Mouse (Mus musculus): ENCODE results near the gene Psme2b.
"Not testable (repeated sequence)": the region's sequence is repeated elsewhere in the genome, so short reads cannot be mapped to it uniquely, and the experiment has no call there.

Psme2b gene

DNA sequence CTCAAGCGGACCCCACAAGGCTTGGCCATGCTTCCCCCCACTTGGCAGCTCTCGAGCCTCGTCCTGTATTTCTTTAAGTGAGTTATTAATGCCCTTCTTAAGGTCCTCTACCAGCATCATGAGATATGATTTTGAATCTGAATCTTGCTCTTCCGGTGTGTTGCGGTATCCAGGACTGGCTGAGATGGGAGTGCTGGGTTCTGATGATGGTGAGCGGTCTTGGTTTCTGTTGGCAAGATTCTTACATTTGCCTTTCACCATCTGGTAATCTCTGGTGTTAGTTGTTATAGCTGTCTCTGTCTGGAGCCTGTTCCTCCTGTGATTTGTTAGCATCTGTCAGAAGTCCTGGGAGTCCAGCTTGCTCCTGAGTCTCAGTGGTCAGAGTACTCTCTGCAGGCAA lies at the start of gene Psme2b:
Gene Psme2b, minus strand, starts transcription at position 101 of the 400 bp plus-strand sequence.
- not testable (repeated sequence) for DNase-seq (ENCODE audit: low spot score in 2 of 2)

DNA sequence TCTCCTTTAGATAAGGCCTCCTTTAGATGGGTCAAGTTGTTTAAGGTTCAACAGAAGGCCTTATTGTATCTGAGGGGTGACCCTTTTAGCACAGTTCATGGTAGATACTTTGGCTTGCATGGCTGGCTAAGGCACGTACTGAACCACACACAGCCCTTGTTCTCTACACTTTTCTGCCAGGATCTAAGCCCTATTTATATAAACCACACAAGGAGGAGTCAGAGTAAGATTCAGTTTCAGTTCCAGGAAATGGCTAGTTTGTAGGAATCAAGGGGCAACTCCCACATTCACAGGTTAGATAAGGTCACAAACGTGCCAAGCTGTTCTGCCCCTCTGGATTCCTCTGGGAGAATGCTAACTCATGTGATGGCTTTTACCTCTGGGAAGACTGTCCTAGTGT lies 48.0 kb upstream of the Psme2b start, which contains the start of gene Tgtp1:
Gene Tgtp1, minus strand, starts transcription at position 155 of the 400 bp plus-strand sequence.
- not testable (repeated sequence) for DNase-seq (ENCODE audit: low spot score in 2 of 2)

DNA sequence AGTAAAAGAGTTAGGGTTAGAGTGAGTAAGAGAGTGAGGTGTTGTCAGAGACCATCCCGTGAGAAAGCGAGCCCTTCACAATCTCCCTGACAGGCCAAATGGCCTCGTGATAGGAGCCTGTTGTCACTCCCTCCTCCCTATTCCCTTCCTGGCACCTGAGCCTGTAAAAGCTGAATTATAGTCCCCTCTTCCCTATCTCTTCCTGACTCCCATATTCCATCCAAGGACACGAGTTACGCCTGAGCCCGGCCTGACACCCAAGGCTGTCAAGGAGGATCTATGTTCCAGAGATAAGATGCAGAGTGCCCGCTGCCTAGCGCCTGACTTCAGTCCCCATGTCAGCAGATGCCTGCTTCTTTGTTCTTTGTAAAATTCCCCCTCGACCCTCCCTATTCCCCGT lies 47.3 kb upstream of the Psme2b start:
- not testable (repeated sequence) for DNase-seq (ENCODE audit: low spot score in 2 of 2)

DNA sequence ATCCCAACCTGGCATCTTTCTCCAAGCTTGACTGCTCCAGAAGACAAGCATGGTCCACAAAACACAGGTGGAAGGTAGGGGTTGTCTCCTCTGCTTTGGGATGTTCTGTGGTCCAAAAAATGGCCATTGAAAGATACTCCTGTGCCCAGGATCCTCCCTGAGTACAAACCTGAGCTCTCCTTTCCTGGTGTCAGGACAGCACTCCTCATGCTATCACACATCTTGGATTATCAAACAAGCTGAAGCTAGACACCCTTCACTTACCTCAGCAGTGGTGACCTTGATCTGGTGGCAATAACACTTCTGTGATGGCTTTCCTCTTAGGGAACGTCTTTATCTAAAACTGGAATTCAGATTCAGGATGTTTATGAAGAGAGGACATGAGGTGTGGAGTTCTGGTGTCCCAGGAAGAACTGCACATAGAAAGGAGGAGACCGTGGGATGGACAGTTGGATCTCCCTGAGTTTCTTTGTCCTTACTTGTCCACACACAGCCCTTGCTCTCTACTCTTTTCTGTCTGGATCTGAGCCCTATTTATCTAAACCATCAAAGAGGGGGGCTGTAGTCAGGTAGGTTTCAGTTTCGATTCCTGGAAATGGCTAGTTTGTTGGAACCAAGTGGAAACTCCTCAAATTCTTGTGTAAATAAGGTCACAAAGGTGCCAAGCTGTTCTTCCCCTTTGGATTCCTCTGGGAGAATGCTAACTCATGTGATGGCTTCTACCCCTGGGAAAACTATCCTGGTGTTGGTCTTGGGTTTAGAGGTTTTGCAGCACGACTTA lies 45.9 kb upstream of the Psme2b start, which contains the start of gene Gm12185:
Gene Gm12185, minus strand, starts transcription at position 487 of the 781 bp plus-strand sequence.
- not testable (repeated sequence) for DNase-seq (ENCODE audit: low spot score in 2 of 2)

DNA sequence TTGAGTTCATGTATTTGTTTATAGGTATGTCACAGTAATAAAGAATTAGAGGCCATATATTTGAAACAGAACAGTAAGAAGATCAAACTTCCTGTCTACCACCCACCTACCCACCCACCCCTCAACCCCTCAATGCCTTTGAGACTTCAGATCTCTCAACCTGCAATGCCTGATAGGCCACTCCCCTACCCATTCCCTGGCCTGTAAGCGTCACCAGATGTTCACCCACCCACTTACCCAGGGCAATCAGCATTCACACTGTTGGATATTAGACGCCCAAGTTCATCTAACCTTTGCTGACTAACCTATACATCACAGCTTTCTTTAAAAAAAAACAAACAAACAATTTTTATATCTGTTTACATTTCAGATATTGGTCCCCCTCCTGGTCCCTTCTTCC lies 44.0 kb upstream of the Psme2b start:
- DNase-seq (ENCODE audit: low spot score in 2 of 2): not testable (repeated sequence)

DNA sequence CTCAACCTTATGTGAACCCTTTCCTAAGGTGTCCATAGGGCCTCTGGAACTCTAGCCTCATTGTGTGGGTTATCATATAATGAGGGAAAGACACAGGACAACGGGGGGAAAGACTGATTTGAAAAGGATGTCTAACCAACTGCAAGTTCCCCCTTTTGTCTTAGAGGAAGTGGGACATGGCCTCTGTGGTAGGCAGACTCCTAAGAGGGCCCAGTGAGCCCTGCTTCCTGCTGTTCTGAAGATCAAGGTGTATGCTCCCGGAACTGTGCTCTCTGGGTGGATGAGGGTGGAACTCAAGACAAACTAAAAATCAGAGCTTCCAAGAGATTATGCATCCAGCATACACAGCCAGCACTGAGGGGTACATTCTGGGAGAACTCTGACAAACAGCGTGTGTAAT lies 42.2 kb upstream of the Psme2b start:
- DNase-seq (ENCODE audit: low spot score in 2 of 2): not testable (repeated sequence)

DNA sequence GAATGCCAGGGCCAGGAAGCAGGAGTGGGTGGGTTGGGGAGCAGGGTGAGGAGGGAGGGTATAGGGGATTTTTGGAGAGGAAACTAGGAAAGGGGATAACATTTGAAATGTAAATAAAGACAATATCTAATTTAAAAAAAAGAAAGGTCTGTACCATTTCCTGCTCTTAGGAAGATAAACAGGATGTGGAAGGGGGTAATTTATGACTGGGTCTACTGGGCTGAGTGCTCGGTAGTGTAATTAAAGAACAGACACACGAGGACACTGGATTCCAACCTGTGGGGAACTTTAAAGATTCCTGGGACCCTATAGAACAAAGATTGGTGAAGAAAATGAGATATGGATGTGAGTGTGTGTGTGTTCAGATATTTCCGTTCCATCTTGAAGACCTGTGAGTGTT lies 36.9 kb upstream of the Psme2b start:
- DNase-seq (ENCODE audit: low spot score in 2 of 2): not testable (repeated sequence)

DNA sequence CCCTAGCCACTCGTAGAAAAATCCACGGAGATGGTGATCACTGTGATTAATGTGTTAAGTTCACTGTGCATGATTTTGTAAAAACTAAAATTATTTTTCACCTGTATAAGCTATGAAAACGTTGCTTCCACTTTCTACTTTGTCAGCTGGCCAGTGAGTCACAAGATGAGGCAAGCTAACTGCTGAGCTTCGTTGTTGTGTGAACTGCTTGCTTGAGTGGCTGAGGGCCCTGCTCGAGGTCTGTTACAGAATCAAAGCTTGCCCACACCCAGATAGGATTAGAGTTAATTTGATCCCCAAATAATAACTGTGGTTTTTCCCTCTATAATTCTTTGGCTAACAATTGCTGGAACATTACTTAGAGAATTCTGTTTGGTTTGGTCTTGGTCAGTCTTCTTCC lies 34.1 kb upstream of the Psme2b start:
- not testable (repeated sequence) for DNase-seq (ENCODE audit: low spot score in 2 of 2)

DNA sequence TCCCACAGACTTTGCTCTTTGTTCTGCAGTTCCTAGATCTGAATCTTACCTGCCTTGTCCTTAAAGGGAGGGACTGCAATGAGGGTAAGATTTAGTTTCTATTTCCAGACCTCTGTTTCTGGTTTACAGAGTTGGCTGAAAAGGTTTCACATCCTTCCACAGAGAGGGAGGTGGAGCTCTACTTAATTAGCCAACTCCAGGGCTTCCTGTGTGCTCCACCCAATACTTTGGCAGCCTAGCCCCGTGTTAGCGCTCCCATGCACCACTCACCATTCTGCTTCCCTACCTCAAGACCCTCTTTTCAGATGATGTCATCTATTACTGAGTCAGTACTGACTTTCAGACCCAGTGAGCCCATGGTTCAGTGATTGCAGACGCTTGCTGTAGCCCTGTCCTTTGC lies 33.3 kb upstream of the Psme2b start, which contains the start of gene 9930111J21Rik1:
Gene 9930111J21Rik1, minus strand, starts transcription at position 148 of the 400 bp plus-strand sequence.
- DNase-seq (ENCODE audit: low spot score in 2 of 2): not testable (repeated sequence)

DNA sequence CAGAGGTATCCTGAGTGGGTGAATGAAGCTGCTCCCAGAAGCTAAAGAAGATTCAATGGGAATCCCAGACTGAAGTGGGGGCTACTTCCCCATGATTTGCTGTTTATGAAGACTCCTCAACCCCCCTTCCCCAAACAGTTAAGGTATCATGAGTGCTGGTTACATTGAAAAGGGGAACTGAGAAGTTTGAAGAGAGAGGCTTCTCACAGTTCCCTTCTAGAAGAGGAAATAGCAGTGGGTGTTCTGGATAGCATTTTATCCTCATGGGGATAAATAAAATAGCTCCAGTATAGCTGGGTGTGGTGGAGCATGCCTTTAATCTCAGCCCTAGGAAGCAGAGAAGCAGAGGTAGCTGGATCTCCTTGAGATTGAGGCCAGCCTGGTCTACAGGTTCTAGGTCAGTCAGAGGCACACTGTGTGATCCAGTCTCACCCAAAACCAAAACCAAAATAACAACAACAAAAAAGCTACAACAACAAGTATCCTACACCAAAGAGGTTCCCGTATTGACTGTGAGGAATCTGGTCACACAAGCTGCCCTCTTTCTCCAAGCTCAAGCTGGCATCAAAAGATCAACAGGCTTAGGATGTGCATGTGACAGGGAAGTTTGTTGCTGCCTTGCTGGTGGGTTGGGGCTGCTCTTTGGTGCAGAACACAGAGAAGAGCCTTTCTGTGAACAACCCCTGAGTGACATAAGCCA lies 32.4 kb upstream of the Psme2b start, which contains the start of gene Olfr56:
Gene Olfr56, plus strand, starts transcription at position 650 of the 700 bp plus-strand sequence.
- DNase-seq (ENCODE audit: low spot score in 2 of 2): not testable (repeated sequence)

DNA sequence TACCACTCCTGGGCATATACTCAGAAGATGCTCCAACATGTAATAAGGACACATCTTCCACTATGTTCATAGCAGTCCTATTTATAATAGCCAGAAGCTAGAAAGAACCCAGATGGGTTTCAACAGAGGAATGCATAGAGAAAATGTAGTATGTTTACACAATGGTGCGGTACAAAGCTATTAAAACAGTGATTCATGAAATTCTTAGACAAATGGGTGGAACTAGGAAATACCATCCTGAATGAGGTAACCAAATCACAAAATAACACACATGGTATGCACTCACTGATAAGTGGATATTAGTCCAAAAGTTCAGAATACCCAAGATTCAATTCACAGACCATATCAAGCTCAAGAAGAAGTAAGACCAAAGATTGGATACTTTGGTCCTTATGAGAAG lies 28.7 kb upstream of the Psme2b start:
- not testable (repeated sequence) for DNase-seq (ENCODE audit: low spot score in 2 of 2)

DNA sequence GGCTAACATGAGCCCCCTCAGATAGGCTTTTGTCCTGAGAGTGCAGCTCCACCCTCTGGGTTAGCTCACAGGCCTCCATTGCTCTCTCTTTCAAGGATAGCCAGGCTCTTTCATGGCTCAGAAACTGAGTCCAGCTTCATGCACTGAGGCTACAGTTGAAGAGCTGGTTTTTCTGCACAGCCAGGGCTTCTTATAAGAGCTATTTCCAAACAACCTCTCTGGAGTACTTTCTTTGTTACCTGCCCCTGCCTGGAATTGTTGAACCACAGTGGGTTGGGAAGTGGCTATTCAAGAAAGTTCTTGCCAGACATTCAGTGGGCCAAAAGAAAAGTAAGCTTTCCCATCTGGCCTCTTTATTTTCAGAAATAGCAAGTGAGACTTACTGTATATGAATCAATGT lies 6.7 kb downstream of the Psme2b start:
- DNase-seq (ENCODE audit: low spot score in 2 of 2): not testable (repeated sequence)

DNA sequence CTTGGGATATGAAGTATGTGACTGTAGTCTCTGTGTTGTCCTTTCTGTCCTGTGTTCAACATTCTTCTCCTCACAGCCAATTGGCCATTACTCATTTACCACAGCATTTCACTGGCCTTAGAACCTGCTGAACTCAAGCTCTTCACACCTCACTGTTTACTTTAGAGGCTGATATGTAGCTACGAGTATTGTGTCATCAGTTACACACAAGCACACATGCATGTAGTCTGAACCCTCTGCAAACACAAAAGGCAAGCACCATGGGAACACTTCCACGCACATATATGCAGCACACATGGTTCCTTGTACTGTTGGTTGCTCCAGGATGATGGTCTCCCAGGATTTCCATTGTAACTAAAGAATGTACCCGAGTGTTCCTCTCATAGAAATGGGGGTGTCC lies 10.7 kb downstream of the Psme2b start:
- not testable (repeated sequence) for DNase-seq (ENCODE audit: low spot score in 2 of 2)

DNA sequence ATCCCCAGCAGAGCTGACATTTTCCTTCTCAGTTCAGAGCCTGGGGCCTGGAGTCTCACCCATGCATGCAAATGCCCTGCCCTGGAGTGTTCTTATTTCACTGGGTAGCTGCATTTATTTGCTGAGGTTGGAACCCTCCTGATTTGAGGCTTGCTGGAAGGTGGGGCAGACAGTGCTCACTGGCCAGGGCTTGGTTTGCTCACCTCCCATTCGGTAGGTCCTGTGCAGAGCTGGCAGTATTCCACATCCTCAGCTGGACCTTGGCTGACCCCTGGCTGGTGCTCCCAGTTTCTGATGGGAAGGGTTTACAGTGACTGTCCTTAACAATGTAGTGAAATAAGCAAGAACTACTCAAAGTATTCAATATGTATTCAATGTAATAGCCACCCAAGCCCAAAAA lies 12.1 kb downstream of the Psme2b start:
- DNase-seq (ENCODE audit: low spot score in 2 of 2): not testable (repeated sequence)

DNA sequence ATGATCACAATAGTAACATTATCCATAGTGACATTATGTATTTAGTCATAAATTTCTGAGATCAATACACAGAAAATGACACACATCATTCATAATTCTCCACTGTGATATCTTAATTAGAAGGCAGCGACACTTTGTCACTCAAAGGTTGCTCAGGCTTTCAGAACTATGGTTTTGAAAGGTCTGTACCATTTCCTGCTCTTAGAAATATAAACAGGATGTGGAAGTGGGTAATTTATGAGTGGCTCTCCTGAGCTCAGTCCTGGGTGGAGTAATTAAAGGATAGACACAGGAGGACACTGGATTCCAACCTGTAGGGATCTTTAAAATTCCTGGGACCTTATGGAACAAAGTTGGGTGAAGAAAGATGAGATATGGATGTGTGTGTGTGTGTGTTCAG lies 12.6 kb downstream of the Psme2b start:
- DNase-seq (ENCODE audit: low spot score in 2 of 2): not testable (repeated sequence)

DNA sequence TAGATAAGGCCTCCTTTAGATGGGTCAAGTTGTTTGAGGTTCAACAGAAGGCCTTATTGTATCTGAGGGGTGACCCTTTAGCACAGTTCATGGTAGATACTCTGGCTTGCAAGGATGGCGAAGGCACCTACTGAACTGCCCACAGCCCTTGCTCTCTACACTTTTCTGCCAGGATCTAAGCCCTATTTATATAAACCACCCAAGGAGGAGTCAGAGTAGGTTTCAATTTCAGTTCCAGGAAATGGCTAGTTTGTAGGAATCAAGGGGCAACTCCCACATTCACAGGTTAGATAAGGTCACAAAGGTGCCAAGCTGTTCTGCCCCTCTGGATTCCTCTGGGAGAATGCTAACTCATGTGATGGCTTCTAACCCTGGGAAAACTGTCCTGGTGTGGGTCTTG lies 17.9 kb downstream of the Psme2b start:
- DNase-seq (ENCODE audit: low spot score in 2 of 2): not testable (repeated sequence)

DNA sequence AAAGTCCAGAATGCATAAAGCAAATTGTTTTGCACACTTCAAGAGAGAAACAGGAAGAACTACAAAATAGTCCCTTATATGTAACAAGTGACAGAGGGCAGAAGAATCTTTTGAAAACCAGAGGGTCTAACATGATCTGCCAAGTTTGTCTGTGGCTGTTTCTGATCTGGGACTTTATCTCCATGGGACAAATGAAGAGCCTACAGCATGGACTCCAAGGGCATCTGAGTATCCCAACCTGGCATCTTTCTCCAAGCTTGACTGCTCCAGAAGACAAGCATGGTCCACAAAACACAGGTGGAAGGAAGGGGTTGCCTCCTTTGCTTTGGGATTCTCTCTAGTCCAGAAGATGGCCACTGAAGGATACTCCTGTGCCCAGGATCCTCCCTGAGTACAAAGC lies 19.6 kb downstream of the Psme2b start:
- DNase-seq (ENCODE audit: low spot score in 2 of 2): not testable (repeated sequence)

DNA sequence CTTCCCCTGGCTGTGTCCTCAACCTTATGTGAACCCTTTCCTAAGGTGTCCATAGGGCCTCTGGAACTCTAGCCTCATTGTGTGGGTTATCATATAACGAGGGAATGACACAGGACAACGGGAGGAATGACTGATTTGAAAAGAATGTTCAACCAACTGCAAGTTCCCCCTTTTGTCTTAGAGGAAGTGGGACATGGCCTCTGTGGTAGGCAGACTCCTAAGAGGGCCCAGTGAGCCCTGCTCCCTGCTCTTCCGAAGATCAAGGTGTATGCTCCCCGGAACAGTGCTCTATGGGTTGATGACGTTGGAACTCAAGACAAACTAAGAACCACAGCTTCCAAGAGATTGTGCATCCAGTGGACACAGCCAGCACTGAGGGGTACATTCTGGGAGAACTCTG lies 22.2 kb downstream of the Psme2b start:
- DNase-seq (ENCODE audit: low spot score in 2 of 2): not testable (repeated sequence)

DNA sequence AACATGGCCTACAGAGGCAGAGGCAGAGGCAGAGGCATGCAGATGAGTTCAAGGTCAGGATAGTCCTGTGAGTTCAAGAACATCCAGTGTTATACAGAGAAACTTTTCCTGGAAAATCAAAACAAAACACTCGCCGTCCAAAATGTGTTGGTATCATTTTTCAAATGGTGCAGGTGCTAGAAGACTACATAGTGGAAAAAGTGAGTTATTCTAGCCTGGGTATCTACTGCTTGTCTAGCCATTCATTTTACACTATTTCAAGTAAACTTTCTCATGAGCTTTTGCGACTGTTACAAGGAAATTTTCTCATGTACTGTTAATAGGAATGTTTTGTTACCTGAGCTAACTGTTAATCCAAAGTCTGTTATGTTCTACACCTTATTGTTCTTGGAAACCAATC lies 27.6 kb downstream of the Psme2b start:
- DNase-seq (ENCODE audit: low spot score in 2 of 2): no peak

DNA sequence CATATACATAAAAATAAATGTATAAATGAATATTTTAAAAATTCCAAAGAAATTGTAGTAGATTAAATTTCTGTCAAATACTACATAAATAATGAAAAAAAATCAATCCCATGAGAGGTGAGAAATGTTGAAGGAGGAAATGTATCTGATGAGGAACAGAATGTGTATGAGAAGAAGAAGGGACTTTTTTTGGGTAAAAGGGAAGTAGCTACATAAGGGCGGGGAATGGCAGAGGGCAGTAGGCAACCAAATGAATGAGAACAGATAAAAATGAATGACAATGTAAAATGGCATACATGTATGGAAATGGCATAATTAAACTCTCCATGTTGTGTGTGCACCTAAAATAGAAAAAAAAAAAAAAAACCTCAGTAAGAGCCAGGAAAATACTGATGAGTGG lies 32.4 kb downstream of the Psme2b start:
- no peak for DNase-seq (ENCODE audit: low spot score in 2 of 2)

DNA sequence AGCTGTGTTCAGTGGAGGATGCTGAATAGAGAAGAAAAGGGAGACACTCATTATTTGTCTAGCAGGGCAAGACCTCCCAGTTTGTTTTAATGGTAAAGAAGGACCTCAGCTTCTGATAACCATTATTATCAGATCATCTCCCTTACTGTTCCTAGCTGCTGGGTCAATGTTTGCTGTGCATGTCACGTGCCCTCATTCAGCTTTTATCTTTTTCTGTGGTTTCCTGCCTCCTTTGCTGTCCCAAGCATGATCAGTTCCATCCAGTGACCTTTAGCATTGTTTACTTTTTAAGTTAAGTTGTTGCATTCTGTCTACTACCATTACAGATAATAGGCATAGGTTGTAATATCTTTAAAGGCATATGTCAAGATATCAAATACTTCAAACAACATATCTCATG lies 37.5 kb downstream of the Psme2b start:
- DNase-seq (ENCODE audit: low spot score in 2 of 2): no peak

DNA sequence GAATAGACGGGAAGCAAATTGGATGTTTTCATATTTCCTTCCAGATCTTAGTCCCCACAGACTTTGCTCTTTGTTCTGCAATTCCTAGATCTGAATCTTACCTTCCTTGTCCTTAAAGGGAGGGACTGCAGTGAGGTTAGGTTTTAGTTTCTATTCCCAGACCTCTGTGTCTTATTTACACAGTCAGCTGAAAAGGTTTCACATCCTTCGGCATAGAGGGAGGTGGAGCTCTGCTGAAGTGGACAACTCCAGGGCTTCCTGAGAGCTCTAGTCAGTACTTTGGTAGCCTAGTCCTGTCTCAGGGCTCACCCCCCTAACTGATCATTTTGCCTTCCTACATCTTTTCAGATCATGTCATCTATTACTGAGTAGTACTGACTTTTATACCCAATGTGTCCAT lies 44.0 kb downstream of the Psme2b start, which contains the start of gene Gm5431:
Gene Gm5431, minus strand, starts transcription at position 194 of the 400 bp plus-strand sequence.
- no peak for DNase-seq (ENCODE audit: low spot score in 2 of 2)

DNA sequence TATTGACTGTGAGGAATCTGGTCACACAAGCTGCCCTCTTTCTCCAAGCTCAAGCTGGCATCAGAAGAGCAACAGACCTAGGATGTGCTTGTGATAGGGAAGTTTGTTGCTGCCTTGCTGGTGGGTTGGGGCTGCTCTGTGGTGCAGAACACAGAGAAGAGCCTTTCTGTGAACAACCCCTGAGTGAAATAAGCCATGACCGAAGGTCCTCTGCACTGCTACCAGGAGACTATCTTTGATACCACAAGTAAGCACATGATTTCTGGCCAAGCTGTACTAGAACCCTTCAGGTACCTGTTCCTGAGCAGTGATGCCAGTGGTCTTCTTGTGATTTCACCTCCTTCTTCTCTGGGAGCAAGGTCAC lies 44.4 kb downstream of the Psme2b start:
- not testable (repeated sequence) for DNase-seq (ENCODE audit: low spot score in 2 of 2)
